Mouse (Mus musculus) gastrocnemius, adult 8-10 months (tissue): ENCODE results near the gene Cela3a. TPM values are rescaled to one million over a fixed set of nuclear protein-coding genes. Genes with fewer than 3 reads are reported as not detected.
A peak's percentile ranks its signal among the peaks of the same experiment; 100 is the strongest.
"Not testable (repeated sequence)": the region's sequence is repeated elsewhere in the genome, so short reads cannot be mapped to it uniquely, and the experiment has no call there.

Experiments
- DNase-seq, 2 experiments: peaks; one replicate each; pipeline ENCODE4 v3.0.0; 2022; ENCODE audit warnings: low spot score in 2 of 2
- total RNA-seq, 4 experiments: library from RNA; stranded (reverse); gene quantifications; 2 replicates each; pipeline ENCODE4 v1.2.4; 2022

Cela3a gene
- not detected for total RNA-seq

DNA sequence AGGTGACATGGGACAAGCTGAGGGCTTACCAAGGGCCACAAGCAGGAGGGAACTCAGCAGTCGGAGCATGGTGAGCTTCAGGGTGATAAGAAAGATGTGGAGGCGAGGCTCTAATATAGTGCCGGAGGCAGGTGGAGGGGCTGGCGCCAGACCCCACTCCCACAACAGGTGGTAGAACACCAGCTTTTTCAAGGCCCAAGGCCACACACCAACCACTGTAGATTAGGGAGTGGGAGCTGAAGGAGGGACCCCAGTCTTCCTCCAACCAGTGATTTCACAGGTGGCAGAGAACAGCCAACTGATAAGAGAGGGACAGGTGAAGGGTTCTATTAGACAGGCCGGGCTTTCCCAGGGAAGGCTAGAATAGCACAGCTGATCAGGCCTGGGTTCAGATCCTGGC, at the start of gene Cela3a:
Gene Cela3a (minus strand): TSS at position 101 of the 400 bp plus-strand sequence.
- no peak for DNase-seq

DNA sequence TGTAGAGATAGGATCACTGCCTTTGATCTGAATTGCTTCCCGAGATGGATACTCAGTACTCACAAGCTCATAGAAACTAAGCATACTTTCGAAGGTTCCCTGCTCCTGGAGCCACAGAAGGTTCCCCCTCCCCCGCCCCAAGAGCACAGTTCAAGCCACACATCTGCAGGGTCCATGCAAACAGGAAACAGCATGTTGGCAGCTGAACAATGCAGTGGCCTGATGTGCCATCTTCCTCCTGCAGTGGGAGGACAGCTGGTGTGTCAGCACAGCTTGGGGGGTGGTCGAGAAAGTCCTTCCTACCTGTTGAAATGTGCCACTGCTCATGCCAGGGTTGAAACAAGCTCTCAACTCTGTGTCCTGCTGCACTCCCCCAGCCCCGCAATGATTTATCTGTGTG, 49.3 kb upstream of the Cela3a start:
- DNase-seq, result no peak

DNA sequence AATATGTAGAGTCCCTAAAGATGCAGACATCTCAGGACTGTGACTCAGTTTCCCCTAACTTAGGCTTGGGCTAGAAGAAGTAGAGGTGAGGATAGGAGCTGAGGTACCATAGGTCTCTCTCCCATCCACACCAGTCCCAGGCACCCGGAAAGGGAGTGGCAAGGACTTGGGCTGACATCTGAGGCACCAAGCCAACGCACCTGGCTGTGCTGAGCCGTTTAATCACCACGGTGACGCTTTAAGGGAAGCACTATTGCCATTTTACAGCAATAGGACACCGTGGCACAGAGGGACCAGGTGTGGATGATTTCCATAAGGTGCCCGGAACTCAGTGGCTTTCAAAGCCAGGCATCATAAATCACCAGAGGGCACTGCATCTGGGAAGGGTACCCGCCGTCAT, 48.7 kb upstream of the Cela3a start:
- no peak for DNase-seq

DNA sequence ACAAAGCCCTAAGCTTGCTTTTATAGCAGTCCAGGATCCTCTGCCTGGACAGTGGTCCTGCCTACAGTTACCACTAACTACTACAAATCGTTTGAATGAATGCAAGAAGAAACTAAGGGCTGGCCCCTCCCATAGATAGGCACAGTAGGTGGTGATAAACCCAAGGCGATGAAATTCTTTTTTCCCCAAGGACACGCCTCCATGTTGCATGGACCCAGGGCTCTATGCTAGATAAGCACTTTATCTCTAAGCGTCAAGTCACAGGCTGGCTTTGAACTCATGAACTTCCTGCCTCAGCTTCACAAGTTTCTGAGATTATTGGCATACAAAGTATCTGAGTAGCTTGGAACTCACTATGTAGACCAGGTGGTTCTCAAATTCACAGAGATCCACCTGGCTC, 47.7 kb upstream of the Cela3a start:
- no peak for DNase-seq

GRCm38 (mm10) chr4:137456581-137456980, 47.0 kb upstream of the Cela3a start:
- DNase-seq, result peak; percentile 63

GRCm38 (mm10) chr4:137454582-137454981, 45.0 kb upstream of the Cela3a start:
- no peak for DNase-seq

GRCm38 (mm10) chr4:137453234-137453767, 43.7 kb upstream of the Cela3a start, which contains the start of gene 1700013G24Rik:
Gene 1700013G24Rik (plus strand): TSS chr4:137453284.
- DNase-seq, result no peak

DNA sequence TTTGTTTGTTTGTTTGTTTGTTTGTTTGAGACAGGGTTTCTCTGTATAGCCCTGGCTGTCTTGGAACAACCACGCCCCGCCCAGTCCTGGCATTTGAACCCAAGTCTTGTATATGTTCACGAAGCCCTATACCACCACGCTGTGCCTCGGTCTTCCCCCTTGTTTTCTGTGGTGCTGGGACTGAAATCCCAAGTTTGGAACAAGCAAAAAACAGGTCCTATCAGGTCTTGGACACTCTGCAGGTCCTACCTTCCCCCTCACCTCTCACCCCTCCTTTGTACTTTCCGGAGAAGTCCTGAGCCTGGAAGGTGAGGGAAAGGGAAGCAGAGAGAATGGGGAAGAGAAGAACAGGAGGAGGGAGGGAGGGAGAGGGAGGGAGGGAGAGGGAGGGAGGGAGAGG, 42.6 kb upstream of the Cela3a start:
- DNase-seq, result no peak

DNA sequence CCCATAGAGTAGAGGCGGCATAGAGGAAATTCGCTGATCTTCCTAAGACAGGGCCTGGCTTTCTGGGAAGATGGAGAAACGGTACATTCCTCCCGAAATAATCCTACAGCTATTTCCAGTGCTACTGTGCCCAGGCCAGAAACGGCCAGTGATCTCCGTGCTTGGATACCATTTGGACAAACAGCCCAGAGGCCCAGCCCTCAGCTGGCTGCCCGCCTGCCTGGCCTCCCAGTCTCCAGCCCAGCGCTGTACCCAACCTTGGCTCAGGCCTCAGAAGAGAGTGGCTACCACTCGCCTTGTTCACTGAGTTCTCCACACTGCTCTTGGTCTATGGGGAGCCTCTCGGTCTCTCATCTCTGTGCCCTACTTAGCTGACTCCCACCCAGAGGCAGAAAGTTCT, 40.1 kb upstream of the Cela3a start:
- peak; percentile 45 to 68 for DNase-seq

GRCm38 (mm10) chr4:137449132-137449531, 39.5 kb upstream of the Cela3a start:
- DNase-seq, result no peak

GRCm38 (mm10) chr4:137448641-137449040, 39.0 kb upstream of the Cela3a start:
- DNase-seq, result no peak

GRCm38 (mm10) chr4:137448197-137448596, 38.6 kb upstream of the Cela3a start:
- no peak for DNase-seq

GRCm38 (mm10) chr4:137447363-137448196, 38.0 kb upstream of the Cela3a start:
- DNase-seq, result no peak

DNA sequence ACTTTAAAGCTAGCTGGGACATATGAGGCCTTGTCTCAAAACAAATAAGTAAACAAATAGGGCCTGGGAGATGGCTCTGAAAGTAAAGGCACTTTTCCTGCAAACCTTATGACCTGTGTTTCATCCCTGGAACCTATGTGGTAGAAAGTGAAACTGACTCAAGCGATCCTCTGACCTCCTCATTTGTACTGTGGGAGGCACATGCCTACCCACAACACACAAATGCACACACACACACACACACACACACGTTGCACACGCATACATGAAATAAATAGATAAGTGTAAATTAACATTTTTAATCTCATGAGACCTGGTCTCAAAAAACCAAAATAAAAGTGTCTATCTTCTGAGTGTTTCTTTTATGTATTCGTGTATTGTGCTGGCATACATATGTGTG, 36.3 kb upstream of the Cela3a start:
- DNase-seq, result no peak

- peak; percentile 55 to 57 for DNase-seq
Measured at GRCm38 (mm10) chr4:137443625-137444024, 34.0 kb upstream of the Cela3a start.

GRCm38 (mm10) chr4:137441332-137441731, 31.7 kb upstream of the Cela3a start:
- no peak for DNase-seq

DNA sequence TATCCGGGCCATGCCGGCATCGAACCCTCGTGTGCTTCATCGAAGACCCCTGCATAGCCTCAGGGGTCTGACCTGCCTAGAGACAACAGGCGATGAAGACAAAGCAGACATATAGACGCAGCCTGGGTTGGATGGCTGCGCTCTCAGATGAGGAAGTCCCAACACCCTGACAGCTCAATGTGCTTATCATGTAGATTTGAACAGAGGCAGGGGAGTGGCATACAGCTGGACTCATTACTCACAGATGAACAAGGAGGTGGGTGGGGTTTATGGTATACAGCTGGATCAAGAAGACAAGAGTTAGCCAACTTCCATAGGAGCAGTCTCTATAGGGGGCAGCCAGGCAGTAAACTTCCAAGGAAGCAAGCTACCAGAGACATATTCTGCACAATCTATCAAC, 29.3 kb upstream of the Cela3a start:
- DNase-seq, result no peak

DNA sequence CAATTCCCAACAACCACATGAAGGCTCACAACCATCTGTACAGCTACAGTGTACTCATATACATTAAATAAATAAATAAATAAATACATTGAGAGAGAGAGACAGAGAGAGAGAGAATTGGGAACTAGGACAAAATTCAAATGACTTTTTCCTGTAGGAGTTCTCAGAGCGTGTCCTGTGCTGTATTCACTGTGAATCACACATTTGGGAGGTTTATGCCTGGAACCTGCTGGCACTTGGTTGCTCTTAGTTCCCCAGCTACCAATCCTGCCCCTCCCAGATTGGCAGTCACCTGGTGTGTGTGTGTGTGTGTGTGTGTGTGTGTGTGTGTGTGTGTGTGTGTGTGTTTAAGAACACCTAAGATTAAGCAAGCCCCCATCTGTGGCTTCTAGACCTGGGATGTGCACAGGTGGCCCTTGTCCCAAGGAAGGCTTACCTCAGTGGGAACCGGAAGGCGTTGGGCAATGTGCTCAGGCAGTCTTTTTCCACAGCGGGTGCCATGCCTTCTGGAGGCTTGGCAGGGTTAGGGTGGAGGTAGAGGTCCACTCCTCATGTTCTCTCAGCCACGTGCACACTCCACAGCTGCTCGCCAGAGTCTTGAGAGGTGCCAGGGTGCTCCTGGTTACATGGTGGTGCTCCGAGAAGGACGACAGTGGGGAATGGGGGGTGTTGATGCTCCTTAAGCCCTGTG, 27.5 kb upstream of the Cela3a start:
- no peak for DNase-seq

GRCm38 (mm10) chr4:137432700-137433550, 23.3 kb upstream of the Cela3a start:
- not testable (repeated sequence) for DNase-seq

DNA sequence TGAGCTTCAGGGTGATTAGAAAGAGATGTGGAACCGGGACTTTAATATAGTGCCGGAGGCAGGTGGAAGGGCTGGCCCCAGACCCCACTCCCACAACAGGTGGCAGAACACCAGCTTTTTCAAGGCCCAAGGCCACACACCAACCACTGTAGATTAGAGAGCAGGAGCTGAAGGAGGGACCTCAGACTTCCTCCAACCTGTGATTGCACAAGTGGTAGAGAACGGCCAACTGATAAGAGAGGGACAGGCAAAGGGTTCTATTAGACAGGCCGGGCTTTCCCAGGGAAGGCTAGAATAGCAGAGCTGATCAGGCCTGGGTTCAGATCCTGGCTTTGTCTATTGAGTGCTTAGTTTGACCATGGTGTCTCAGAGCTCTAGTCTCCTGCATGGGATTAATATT, 20.9 kb upstream of the Cela3a start, which contains the start of gene Cela3b:
Gene Cela3b (minus strand): TSS at position 39 of the 400 bp plus-strand sequence.
- no peak for DNase-seq
